Mouse (Mus musculus): ENCODE measurements around the gene Apoo.
"Not testable (repeated sequence)": the region's sequence is repeated elsewhere in the genome, so short reads cannot be mapped to it uniquely, and the experiment has no call there.

The Apoo gene

DNA sequence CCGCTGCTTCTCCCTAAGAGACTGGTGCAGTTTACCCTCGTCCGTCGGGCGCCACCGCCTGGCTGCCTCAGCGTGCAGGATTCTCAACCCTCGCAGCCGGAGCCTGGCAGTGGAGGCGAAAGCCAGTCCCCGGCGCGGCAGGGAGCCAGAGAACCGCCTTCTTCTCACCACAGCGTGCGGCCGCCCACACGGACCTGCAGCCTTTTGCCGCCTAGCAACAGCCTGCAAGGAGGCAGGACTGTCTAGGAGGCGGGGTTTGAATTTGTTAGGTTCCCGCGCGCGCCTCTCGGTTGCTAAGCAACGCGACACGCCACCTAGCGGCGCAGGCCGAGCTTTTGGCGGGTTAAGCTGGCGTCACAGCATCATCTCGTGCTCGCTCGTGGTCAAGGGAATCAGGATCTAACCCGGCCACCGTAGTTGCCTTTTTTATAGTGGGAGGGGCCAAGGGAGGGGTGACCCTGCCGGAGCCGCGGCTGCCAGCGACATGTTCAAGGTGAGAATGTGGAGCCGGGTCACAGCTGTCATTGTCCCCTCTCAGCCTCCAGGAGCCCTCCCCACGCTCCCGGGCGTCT lies at the start of gene Apoo, which contains the start of gene Fam90a1b:
Apoo (plus strand) TSS at position 448 of the 572 bp plus-strand sequence.
Fam90a1b (minus strand) TSS at position 108 of the 572 bp plus-strand sequence.
- DNase-seq (ENCODE audit: low spot score in 2 of 2), result peak; percentile 94 to 97

- no peak for DNase-seq (ENCODE audit: low spot score in 2 of 2)
Measured at GRCm38 (mm10) chrX:94321036-94321902, 45.6 kb upstream of the Apoo start.

- not testable (repeated sequence) for DNase-seq (ENCODE audit: low spot score in 2 of 2)
Measured at GRCm38 (mm10) chrX:94343638-94344037, 23.3 kb upstream of the Apoo start.

GRCm38 (mm10) chrX:94365381-94365925 lies 1.5 kb upstream of the Apoo start:
- DNase-seq (ENCODE audit: low spot score in 2 of 2), result no peak

DNA sequence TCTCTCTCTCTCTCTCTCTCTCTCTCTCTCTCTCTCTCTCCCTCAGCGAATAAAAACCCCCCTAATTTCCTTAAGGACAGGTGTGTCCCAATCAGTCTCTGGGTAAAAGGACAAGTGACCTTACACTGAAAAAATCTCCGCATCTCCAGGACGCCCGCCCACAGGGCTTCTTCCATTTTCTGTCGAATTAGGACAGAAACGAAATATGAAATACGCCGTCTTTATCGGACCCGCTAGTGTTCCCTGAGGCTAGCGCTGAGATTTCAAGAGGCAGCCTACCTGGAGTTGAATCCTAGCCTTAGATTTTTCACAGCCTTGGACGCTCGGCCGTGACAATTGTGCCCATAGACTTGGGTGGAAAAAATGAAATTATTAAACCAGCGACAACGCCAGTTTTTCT lies 888 bp upstream of the Apoo start:
- DNase-seq (ENCODE audit: low spot score in 2 of 2), result peak in 1 of 2 experiments; percentile 6

GRCm38 (mm10) chrX:94367248-94367647 lies 331 bp downstream of the Apoo start:
- DNase-seq (ENCODE audit: low spot score in 2 of 2), result no peak

DNA sequence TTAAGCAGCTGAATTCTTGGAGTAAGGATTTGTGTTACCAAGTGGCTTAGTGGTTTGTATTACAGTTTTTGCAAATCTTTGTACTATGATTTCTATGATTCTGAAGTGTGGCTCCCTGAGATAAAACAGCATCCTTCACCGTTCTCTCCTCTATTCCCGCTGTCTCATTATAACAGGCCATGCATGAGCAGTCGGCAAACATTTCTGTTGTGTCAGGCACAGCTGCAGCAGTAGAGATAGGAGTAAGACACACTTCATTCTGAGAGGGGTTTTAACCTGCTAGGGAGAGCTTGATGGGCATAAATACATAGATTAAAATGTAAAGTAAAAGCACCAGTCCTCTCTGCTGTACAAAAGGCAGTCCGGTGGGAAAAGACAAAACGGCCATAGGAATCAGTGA lies 11.8 kb downstream of the Apoo start:
- no peak for DNase-seq (ENCODE audit: low spot score in 2 of 2)

- no peak for DNase-seq (ENCODE audit: low spot score in 2 of 2)
Measured at GRCm38 (mm10) chrX:94408975-94409374, 42.1 kb downstream of the Apoo start.

GRCm38 (mm10) chrX:94420210-94420609 lies 53.3 kb downstream of the Apoo start:
- DNase-seq (ENCODE audit: low spot score in 2 of 2), result no peak

DNA sequence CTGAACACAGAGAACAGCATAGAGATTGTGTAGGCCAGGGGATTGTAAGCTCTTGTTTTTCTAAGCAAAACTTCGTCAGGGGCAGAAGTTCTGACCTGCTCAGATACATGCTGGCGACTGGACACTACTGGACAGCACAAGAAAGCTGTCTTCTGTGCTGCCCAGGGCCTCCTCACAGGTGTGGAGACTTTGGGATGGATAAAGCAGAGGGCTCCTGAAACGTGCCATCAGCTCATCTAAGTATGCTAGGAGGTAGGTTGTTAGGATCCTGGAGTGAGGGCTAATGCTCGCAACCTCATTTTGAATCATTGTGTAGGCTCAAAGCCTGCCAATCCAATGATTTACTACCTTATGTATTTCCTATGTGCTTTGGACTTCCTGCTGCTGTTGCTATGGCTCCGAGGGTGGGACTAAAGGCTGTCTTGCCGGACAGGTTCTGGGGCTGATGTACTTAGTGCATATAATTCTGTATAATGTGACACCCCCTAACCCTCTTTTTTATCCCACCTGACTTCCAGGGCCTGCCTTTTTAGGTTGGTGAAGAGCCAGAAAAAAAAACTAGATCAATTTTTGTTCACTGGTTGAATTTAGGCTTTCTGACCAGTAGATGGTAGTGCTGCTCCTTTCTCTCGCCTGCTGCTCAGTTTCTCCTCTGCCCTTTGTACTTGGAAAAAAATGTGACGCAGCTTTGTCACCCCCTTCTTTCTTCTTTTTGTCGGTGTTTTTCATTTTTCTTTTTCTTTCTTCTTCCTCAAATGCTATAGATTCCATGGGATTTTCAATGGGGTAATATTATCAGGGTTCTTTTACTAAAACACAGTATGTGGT lies 64.8 kb downstream of the Apoo start:
- DNase-seq (ENCODE audit: low spot score in 2 of 2), result no peak

DNA sequence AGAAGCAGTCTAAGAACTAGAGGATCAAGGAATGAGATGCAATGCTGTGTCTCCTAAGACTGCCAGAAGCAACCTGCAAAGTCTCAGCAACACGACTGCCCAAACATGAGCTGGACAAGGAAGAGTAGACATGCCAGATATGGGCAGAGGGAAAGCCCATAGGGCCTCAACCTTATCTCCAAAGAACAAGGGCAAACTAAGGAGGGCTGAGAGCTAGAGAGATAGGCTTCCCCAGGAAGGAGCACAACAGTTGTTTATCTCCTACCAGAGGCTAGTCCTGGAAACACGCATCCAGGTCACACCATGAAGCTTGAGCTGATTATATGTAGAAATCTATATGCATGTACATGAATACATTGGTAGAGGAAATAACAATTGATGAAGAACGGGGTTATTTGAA lies 78.5 kb downstream of the Apoo start:
- not testable (repeated sequence) for DNase-seq (ENCODE audit: low spot score in 2 of 2)

DNA sequence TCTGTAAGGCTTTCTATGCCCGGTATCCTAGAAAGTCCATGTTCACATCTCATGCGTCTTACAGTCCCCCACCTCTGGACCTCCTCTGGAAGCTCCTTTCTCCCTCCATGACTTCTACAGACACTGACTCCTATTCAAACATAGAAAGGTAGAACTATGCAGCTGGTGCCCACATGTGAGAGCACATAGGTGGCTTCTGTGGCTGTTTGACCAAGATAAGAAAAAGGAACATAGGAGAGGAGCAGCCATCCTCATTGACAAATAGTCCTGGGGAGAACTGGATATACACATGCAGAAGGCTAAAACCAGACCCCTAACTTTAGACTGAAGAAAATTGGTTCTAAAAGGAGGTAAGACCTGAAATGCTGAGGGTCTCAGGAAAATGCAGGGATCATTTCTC lies 79.1 kb downstream of the Apoo start:
- DNase-seq (ENCODE audit: low spot score in 2 of 2), result not testable (repeated sequence)

DNA sequence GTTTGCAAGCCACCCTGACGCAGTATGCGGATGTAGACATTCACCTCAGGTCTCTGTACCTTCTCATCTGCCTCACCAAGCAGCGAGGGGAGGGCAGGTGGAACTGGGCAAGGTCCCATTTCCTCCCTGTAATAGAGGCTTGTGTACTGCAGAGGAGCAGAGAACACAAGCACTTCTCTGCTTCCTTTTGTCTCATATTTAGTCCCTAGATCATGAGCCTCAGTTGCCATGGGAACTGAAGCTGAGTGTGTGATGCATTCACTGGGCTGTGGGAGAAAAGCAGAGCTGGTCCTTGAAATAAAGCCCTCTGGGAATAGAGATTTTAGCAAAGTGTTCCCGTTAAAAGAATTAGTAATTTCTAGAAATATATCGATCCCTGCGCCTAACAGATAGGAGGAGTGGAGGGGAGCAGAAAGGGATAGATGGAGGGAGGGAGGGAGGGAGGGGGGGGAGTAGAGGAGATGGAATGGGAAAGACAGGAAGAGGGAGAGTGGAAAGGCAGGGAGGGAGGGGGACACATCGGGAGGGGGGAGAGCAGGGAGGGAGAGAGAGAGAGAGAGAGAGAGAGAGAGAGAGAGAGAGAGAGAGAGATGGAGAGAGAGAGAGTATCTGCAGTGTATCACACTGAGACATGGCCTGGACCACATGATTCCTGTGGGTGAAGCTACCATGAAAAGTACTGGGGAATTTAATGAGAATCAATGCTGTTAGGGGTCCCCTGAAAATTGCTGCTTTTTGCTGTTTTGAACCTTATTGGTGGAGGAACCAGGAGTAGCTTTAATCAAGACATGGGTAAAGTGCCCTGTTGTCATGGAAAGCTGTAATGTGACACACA lies 83.3 kb downstream of the Apoo start:
- DNase-seq (ENCODE audit: low spot score in 2 of 2), result not testable (repeated sequence)

GRCm38 (mm10) chrX:94459346-94459745 lies 92.4 kb downstream of the Apoo start:
- DNase-seq (ENCODE audit: low spot score in 2 of 2), result peak in 1 of 2 experiments; percentile 34

DNA sequence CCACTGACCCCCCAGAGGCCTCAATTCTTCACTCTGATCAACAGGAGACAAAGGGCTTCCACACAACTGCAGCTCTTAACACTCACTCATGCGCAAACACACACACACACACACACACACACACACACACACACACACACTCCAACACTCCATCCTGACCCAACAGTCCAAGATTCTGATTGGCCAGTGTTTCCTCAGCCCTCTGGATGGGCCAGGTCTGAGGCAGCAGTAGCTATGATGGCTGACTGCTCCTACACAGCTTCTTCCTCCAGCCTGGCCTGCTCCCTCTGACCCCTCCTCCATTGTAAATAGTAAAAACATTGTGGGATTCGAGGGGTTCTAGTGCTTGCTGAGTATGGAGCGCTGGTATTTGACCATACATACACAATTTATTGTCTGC lies 94.6 kb downstream of the Apoo start:
- DNase-seq (ENCODE audit: low spot score in 2 of 2), result not testable (repeated sequence)

GRCm38 (mm10) chrX:94462604-94463429 lies 95.9 kb downstream of the Apoo start:
- DNase-seq (ENCODE audit: low spot score in 2 of 2), result not testable (repeated sequence)

All from frontal cortex, postnatal 14 days (tissue).